Mouse (Mus musculus): Measurements from ENCODE around the gene Rtca.

Rtca gene

GRCm38 (mm10) chr3:116474602-116475001 lies 33.4 kb downstream of the Rtca start:
- no peak for DNase-seq

DNA sequence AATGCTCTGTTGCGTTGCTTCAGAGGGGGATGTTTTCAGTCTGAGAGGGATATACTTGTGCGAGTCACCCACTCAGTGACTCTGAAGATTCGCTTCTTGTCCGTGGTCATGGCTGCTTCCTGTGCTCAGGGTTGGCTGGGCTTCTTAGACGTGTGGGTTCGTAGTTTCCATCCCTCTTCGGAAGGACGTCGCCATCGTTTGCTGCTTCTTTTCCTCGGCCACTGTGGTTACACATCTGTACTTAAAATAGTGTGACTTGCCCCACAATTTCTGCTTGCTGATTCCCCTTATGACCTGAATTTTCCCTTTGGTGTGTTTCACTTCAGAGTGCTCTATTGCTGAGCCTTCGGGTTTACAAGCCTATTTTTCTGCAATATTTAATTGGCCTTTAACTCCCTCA lies 42.3 kb downstream of the Rtca start:
- no peak for DNase-seq

DNA sequence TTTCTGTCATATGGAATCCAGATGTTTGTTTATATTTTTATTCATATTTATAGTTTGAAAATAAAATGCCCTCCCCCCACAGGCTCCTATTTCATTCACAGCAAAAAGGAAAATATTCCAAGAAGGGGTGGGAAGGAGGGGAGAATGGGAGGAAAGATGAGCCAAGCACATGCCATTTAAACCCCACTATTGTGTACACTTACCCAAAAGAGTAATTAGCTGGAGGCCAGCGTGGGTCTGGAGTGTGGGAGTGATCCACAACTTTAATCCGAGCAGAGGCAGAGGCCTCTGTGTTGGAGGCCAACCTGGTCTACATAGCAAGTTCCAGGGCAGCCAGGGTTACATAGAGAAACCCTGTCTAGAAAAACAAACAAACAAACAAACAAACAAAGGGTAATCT lies 43.7 kb downstream of the Rtca start:
- no peak for DNase-seq

- no peak for DNase-seq
These were observed 47.0 kb downstream of the Rtca start for GRCm38 (mm10) chr3:116461053-116461452.

DNA sequence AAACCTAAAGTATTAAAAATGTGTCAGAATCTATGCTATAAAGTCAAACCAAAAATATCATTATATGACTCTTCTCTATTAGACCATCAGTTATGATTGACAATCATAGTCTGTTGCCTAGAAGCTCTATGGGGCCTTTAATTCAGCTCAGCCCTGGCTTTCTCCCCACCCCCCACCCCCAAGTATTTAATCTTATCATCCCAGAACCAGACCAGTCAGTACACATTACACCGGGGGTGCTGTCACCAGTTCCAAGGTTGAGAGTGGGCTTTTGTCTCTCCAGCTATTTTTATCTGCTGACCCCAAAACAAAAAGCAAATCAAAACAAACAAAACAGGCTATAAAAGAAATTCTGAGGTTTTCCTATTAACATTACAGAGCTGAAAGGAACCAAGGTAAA lies 53.5 kb downstream of the Rtca start:
- DNase-seq, result no peak

GRCm38 (mm10) chr3:116450741-116451140 lies 57.3 kb downstream of the Rtca start:
- no peak for DNase-seq

DNA sequence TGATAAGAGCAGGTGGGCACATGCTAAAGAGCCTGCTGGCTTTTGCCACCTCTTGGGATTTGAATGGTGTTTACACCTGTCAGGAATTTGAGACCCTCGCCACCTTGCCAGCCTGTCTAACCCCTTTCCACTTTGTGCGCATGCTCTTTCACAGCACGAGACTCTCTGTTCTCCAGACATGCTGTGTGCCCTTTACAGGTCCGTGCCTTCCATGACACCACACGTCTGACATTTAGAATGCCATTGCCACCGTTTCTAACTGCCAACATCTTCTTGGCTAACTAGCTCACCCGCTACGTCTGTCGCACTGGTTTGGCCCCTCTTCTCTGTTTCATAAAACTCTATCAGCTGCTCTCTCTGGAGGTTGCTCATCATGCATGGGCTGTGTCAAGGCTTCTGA lies 63.7 kb downstream of the Rtca start:
- DNase-seq, result no peak

- DNase-seq, result no peak
These were observed 65.2 kb downstream of the Rtca start for GRCm38 (mm10) chr3:116442788-116443187.

- DNase-seq, result no peak
These were observed 66.3 kb downstream of the Rtca start for GRCm38 (mm10) chr3:116441518-116442205.

DNA sequence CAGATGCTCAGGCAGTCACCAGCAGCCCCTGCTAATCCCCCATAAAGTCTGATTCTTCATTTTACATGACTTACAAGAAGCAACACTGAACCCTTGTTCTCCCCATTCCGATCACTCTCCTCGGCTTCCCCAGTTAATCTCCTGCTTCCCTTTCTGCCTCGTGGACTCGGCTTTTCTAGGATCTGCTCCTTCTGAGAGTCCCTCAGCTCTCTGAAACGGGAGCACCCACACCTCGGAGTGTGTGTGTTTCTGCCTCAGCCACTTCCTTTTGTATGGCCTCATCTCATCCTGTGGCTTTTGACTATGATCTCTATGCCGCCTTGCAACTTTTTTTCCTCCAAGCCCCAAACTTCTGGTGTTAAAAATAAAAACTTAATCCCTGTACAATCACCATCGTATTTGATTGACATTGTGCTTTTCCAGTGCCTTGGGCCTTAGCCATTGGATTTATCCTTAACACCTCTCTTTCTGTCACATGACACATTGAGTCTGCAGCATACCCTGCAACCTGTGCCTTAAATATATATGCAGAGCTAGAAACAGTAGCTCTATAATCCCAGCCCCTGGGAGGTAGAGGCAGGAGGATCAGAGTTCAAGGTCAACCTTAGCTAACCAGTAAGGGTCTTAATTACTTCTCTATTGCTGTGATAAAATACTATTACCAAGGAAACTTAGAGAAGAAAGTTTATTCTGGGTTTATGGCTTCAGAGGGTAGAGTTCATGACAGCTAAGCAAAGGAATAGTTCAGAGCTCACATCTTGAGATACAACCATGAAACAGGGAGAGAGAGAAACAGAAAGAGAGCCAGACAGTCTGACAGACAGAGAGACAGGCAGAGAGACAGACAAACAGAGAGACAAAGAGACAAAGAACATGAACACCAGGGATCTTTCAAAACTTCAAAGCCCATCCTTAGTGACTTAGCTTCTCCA lies 67.7 kb downstream of the Rtca start:
- DNase-seq, result no peak

All from layer of hippocampus, adult 9-11 months (tissue).